Mouse (Mus musculus) midbrain, embryonic 16.5 days (tissue): Measurements from ENCODE around the gene Ror2. TPM values are rescaled to one million over a fixed set of nuclear protein-coding genes. Genes with fewer than 3 reads are reported as not detected.

Experiments
- ATAC-seq: fragments of 200-750 bp; cut with Nextera tagmentation; 2 replicates; pipeline ENCODE4 v1.8.0; 2017; ENCODE audit warnings: moderate TSS enrichment
- H3K27ac ChIP-seq: fragments of 300-500 bp; sonication (generic); 2 replicates; pipeline ENCODE4 v1.5.1; 2014; ENCODE audit warnings: mild to moderate bottlenecking, low read length, mixed read lengths
- H3K27me3 ChIP-seq: fragments of 300-500 bp; sonication (generic); 2 replicates; pipeline ENCODE4 v1.6.1; 2014; ENCODE audit warnings: low read depth, low read length, mixed read lengths; ENCODE audit not compliant: control insufficient read depth, insufficient read depth
- H3K36me3 ChIP-seq: fragments of 300-500 bp; sonication (generic); 2 replicates; pipeline ENCODE4 v1.6.1; 2014; ENCODE audit warnings: mild to moderate bottlenecking, low read length, moderate library complexity, mixed read lengths; ENCODE audit not compliant: control insufficient read depth, insufficient read depth
- H3K4me1 ChIP-seq: fragments of 300-500 bp; sonication (generic); 2 replicates; pipeline ENCODE4 v1.6.1; 2014; ENCODE audit warnings: mild to moderate bottlenecking, low read length, mixed read lengths; ENCODE audit not compliant: control insufficient read depth, insufficient read depth
- H3K4me2 ChIP-seq: fragments of 300-500 bp; sonication (generic); 2 replicates; pipeline ENCODE4 v1.6.1; 2014; ENCODE audit warnings: mild to moderate bottlenecking, low read length, mixed read lengths
- H3K4me3 ChIP-seq: fragments of 300-500 bp; sonication (generic); 2 replicates; pipeline ENCODE4 v1.5.1; 2014; ENCODE audit warnings: low read depth, mild to moderate bottlenecking, low read length, moderate library complexity, mixed read lengths
- H3K9ac ChIP-seq: fragments of 300-500 bp; sonication (generic); 2 replicates; pipeline ENCODE4 v1.6.1; 2014; ENCODE audit warnings: low read depth, low read length, mixed read lengths
- H3K9me3 ChIP-seq: fragments of 300-500 bp; sonication (generic); replicated peaks from 2 replicates; pipeline ENCODE4 v1.6.1; 2014; ENCODE audit warnings: mild to moderate bottlenecking, low read length, mixed read lengths; ENCODE audit not compliant: control insufficient read depth, poor library complexity, severe bottlenecking
- WGBS: fragments of 180-500 bp; shearing (Covaris S2); extraction: QIAGEN DNeasy Blood & Tissue Kit; methylation state at CpG from one replicate; pipeline ENCODE4 v1.1.7; 2014; 5-methylcytosine and 5-hydroxymethylcytosine counted together
- polyA plus RNA-seq: library from polyadenylated mRNA; unstranded; fragments of >200 nt; fragmentation: Nextera tagmentation; extraction: Ambion mirVana; gene quantifications from 2 replicates; pipeline ENCODE4 v1.2.1, GENCODE M21; 2015

Ror2 gene
- polyA plus RNA-seq, 1 experiment from 2014 or later: 2.4 TPM

- WGBS: 67% methylated on average over 4 of the region's 4 CpGs
- no peak for ATAC-seq
Measured at GRCm38 (mm10) chr13:53200121-53200520, 85.8 kb downstream of the Ror2 start.

GRCm38 (mm10) chr13:53199262-53199661, 86.7 kb downstream of the Ror2 start:
- H3K27ac ChIP-seq: no peak overlapping the region
- no peak for ATAC-seq
- H3K36me3 ChIP-seq: no peaks in the 10 kb centered on the region
- peaks cover 6% of the 10 kb centered on the region; the same call in 1 of the 2 replicates for H3K4me1 ChIP-seq
- whole genome bisulfite sequencing: 95% methylated on average over 7 of the region's 7 CpGs
- no peaks in the 10 kb centered on the region for H3K9me3 ChIP-seq
- H3K4me2 ChIP-seq: no peak overlapping the region
- no peaks in the 10 kb centered on the region for H3K27me3 ChIP-seq
- no peak overlapping the region for H3K4me3 ChIP-seq
- H3K9ac ChIP-seq: no peak overlapping the region

More at GRCm38 (mm10) chr13:53200121-53200520, 85.8 kb downstream of the Ror2 start:
- no peak overlapping the region for H3K4me2 ChIP-seq
- H3K9ac ChIP-seq: no peak overlapping the region
- no peaks in the 10 kb centered on the region for H3K9me3 ChIP-seq
- H3K27me3 ChIP-seq: no peaks in the 10 kb centered on the region
- no peak overlapping the region for H3K27ac ChIP-seq
- no peak overlapping the region for H3K4me3 ChIP-seq
- H3K36me3 ChIP-seq: no peaks in the 10 kb centered on the region
- H3K4me1 ChIP-seq: peaks cover 6% of the 10 kb centered on the region; the same call in 1 of the 2 replicates

GRCm38 (mm10) chr13:53196690-53197089, 89.2 kb downstream of the Ror2 start:
- peaks cover 6% of the 10 kb centered on the region; the same call in 1 of the 2 replicates for H3K4me1 ChIP-seq
- no peaks in the 10 kb centered on the region for H3K9me3 ChIP-seq
- no peak overlapping the region for H3K4me2 ChIP-seq
- H3K36me3 ChIP-seq: no peaks in the 10 kb centered on the region
- no peak for ATAC-seq
- no peak overlapping the region for H3K4me3 ChIP-seq
- H3K27me3 ChIP-seq: no peaks in the 10 kb centered on the region
- WGBS: 71% methylated on average over 7 of the region's 7 CpGs
- H3K9ac ChIP-seq: no peak overlapping the region
- H3K27ac ChIP-seq: no peak overlapping the region

- Histone ChIP-seq H3K4me1 (peaks cover 6% of the 10 kb centered on the region; the same call in 1 of the 2 replicates), H3K27ac (no peak overlapping the region), H3K27me3 (no peaks in the 10 kb centered on the region), H3K4me3 (no peak overlapping the region), H3K9ac (no peak overlapping the region), H3K4me2 (no peak overlapping the region), H3K36me3 (no peaks in the 10 kb centered on the region), H3K9me3 (no peaks in the 10 kb centered on the region)
- ATAC-seq: no peak
- 76% methylated on average over 6 of the region's 6 CpGs for WGBS
Measured at GRCm38 (mm10) chr13:53195951-53196677, 89.8 kb downstream of the Ror2 start.

GRCm38 (mm10) chr13:53194306-53194705, 91.6 kb downstream of the Ror2 start:
- H3K4me3 ChIP-seq: no peak overlapping the region
- no peaks in the 10 kb centered on the region for H3K36me3 ChIP-seq
- WGBS: 88% methylated on average over 15 of the region's 15 CpGs
- H3K9me3 ChIP-seq: no peaks in the 10 kb centered on the region
- peaks cover 6% of the 10 kb centered on the region; the same call in 1 of the 2 replicates for H3K4me1 ChIP-seq
- ATAC-seq: no peak
- H3K27me3 ChIP-seq: no peaks in the 10 kb centered on the region
- H3K27ac ChIP-seq: no peak overlapping the region
- no peak overlapping the region for H3K4me2 ChIP-seq
- H3K9ac ChIP-seq: no peak overlapping the region

GRCm38 (mm10) chr13:53193713-53194112, 92.2 kb downstream of the Ror2 start:
- 76% methylated on average over 6 of the region's 6 CpGs for WGBS
- H3K4me2 ChIP-seq: no peak overlapping the region
- no peaks in the 10 kb centered on the region for H3K9me3 ChIP-seq
- no peak for ATAC-seq
- H3K36me3 ChIP-seq: no peaks in the 10 kb centered on the region
- no peaks in the 10 kb centered on the region for H3K27me3 ChIP-seq
- H3K9ac ChIP-seq: no peak overlapping the region
- peaks cover 6% of the 10 kb centered on the region; the same call in 1 of the 2 replicates for H3K4me1 ChIP-seq
- no peak overlapping the region for H3K27ac ChIP-seq
- no peak overlapping the region for H3K4me3 ChIP-seq

GRCm38 (mm10) chr13:53192286-53192685, 93.6 kb downstream of the Ror2 start:
- Histone ChIP-seq H3K9me3 (no peaks in the 10 kb centered on the region), H3K9ac (no peak overlapping the region), H3K4me1 (peaks cover 6% of the 10 kb centered on the region; the same call in 1 of the 2 replicates), H3K4me2 (no peak overlapping the region), H3K27me3 (no peaks in the 10 kb centered on the region), H3K27ac (no peak overlapping the region), H3K36me3 (no peaks in the 10 kb centered on the region), H3K4me3 (no peak overlapping the region)
- 92% methylated on average over 6 of the region's 6 CpGs for WGBS
- no peak for ATAC-seq

- WGBS: 80% methylated on average over 7 of the region's 7 CpGs
- no peak overlapping the region for H3K9ac ChIP-seq
- ATAC-seq: no peak
- no peak overlapping the region for H3K27ac ChIP-seq
- no peak overlapping the region for H3K4me2 ChIP-seq
- no peaks in the 10 kb centered on the region for H3K36me3 ChIP-seq
- no peak overlapping the region for H3K4me3 ChIP-seq
- peaks cover under 1% of the 10 kb centered on the region; the same call in 1 of the 2 replicates for H3K4me1 ChIP-seq
- H3K9me3 ChIP-seq: no peaks in the 10 kb centered on the region
- no peaks in the 10 kb centered on the region for H3K27me3 ChIP-seq
Measured at GRCm38 (mm10) chr13:53191657-53192056, 94.3 kb downstream of the Ror2 start.

GRCm38 (mm10) chr13:53188935-53189334, 97.0 kb downstream of the Ror2 start:
- no peak overlapping the region for H3K4me3 ChIP-seq
- WGBS: 78% methylated on average over 10 of the region's 10 CpGs

More at GRCm38 (mm10) chr13:53188935-53189334, 97.0 kb downstream of the Ror2 start:
- H3K9me3 ChIP-seq: no peaks in the 10 kb centered on the region
- no peak for ATAC-seq
- H3K36me3 ChIP-seq: no peaks in the 10 kb centered on the region
- no peaks in the 10 kb centered on the region for H3K27me3 ChIP-seq
- no peak overlapping the region for H3K4me2 ChIP-seq
- no peak overlapping the region for H3K27ac ChIP-seq
- no peak overlapping the region for H3K9ac ChIP-seq
- no peaks in the 10 kb centered on the region for H3K4me1 ChIP-seq
